Mouse (Mus musculus): ENCODE results near the gene Gramd1b.

- TF ChIP-seq CTCF (IDR thresholded peaks at IDR 0.05; ENCODE audit: extremely low read depth, insufficient read depth, insufficient read length, insufficient replicate concordance) (no peak), POLR2A (IDR thresholded peaks at IDR 0.05; ENCODE audit: low read depth, low read length) (no peak)
These were observed 181.6 kb downstream of the Gramd1b start for GRCm38 (mm10) chr9:40349554-40349953.
